Mouse (Mus musculus) lung, postnatal 0 days (tissue): ENCODE results near the gene Cd4.

Experiments
- CTCF ChIP-seq: IDR thresholded peaks from 2 replicates; pipeline ENCODE4 v1.5.1; 2016; ENCODE audit warnings: antibody characterized with exemption, mild to moderate bottlenecking
- EP300 ChIP-seq: IDR thresholded peaks from 2 replicates; pipeline ENCODE4 v1.6.1; 2016; ENCODE audit warnings: antibody characterized with exemption, mild to moderate bottlenecking, control low read depth

GRCm38 (mm10) chr6:124925941-124926340 lies 37.9 kb upstream of the Cd4 start:
- TF ChIP-seq CTCF = no peak
- no peak for TF ChIP-seq EP300
